In genomic region chr11:64434611-64435545, GRCm38 (mm10) we compare ENCODE assay signal across 8 mouse cellular contexts. TPM values are rescaled to one million over a fixed set of nuclear protein-coding genes. Genes with fewer than 3 reads are reported as not detected.
DNase-seq lines count a peak whose midpoint lies in the region; ATAC-seq and TF ChIP-seq lines count a peak whose summit lies in the region.

TSS of gene Hs3st3a1 (plus strand) at chr11:64435332.

- H3K36me3 ChIP-seq in embryonic facial prominence, embryonic 15.5 days, result no peaks in the 10 kb centered on the region
- no peaks in the 10 kb centered on the region for H3K36me3 ChIP-seq in heart, embryonic 12.5 days
- H3K36me3 ChIP-seq in kidney, embryonic 14.5 days (ENCODE audit: control insufficient read depth, insufficient read depth, low read length), result no peaks in the 10 kb centered on the region
- no peaks in the 10 kb centered on the region for H3K36me3 ChIP-seq in lung, embryonic 14.5 days (ENCODE audit: insufficient read depth)

- H3K4me2 ChIP-seq in embryonic facial prominence, embryonic 15.5 days (replicated peaks), result peak within 1 kb of the TSS; percentile 98
- H3K4me2 ChIP-seq in heart, embryonic 12.5 days, result peak within 1 kb of the TSS; percentile 97
- peak within 1 kb of the TSS; percentile 98 for H3K4me2 ChIP-seq in kidney, embryonic 14.5 days (replicated peaks; ENCODE audit: low read depth, low read length)
- H3K4me2 ChIP-seq in lung, embryonic 14.5 days, result peak within 1 kb of the TSS; percentile 88

- ATAC-seq in embryonic facial prominence, embryonic 15.5 days (ENCODE audit: insufficient number of reproducible peaks, low FRiP score, low TSS enrichment, low read depth), result peak; percentile 88
- peak; percentile 88 for ATAC-seq in heart, embryonic 12.5 days (ENCODE audit: insufficient number of reproducible peaks, low FRiP score)
- peak; percentile 92 for ATAC-seq in kidney, embryonic 14.5 days (ENCODE audit: low FRiP score, low TSS enrichment)
- ATAC-seq in lung, embryonic 14.5 days (ENCODE audit: insufficient read depth), result peak; percentile 90

- TF ChIP-seq CTCF in lung, embryonic 14.5 days (IDR thresholded peaks at IDR 0.05; ENCODE audit: low read depth), result no peak
- TF ChIP-seq CTCF in olfactory bulb, adult 2 months (IDR thresholded peaks at IDR 0.05; ENCODE audit: insufficient read depth, low read depth, low read length), result no peak

- H3K4me3 ChIP-seq in embryonic facial prominence, embryonic 15.5 days (replicated peaks), result peak within 1 kb of the TSS; percentile 58
- peak within 1 kb of the TSS; percentile 64 for H3K4me3 ChIP-seq in heart, embryonic 12.5 days
- peak within 1 kb of the TSS; percentile 62 for H3K4me3 ChIP-seq in kidney, embryonic 14.5 days (ENCODE audit: low read length)
- H3K4me3 ChIP-seq in lung, embryonic 14.5 days (ENCODE audit: low read depth, low read length), result peak within 1 kb of the TSS; percentile 55
- H3K4me3 ChIP-seq in olfactory bulb, adult 2 months (ENCODE audit: insufficient read depth, low read depth, low read length), result peak within 1 kb of the TSS; percentile 47

- H3K4me1 ChIP-seq in embryonic facial prominence, embryonic 15.5 days, result peaks cover 20% of the 10 kb centered on the region
- peaks cover 10% of the 10 kb centered on the region for H3K4me1 ChIP-seq in heart, embryonic 12.5 days (replicated peaks)
- H3K4me1 ChIP-seq in kidney, embryonic 14.5 days (ENCODE audit: control insufficient read depth, insufficient read depth, low read length), result no peaks in the 10 kb centered on the region; the same call in 1 of the 2 replicates
- H3K4me1 ChIP-seq in lung, embryonic 14.5 days (ENCODE audit: insufficient read depth), result no peaks in the 10 kb centered on the region
- peaks cover 20% of the 10 kb centered on the region for H3K4me1 ChIP-seq in olfactory bulb, adult 2 months (ENCODE audit: control insufficient read depth, insufficient read depth, low read length)

- peak within 1 kb of the TSS; percentile 76 for H3K27ac ChIP-seq in embryonic facial prominence, embryonic 15.5 days (replicated peaks)
- H3K27ac ChIP-seq in heart, embryonic 12.5 days (ENCODE audit: poor library complexity, severe bottlenecking), result peak within 1 kb of the TSS; percentile 30
- peak within 1 kb of the TSS; percentile 37; the same call in 1 of the 2 replicates for H3K27ac ChIP-seq in kidney, embryonic 14.5 days (ENCODE audit: low read depth, low read length)
- no peak within 1 kb of the TSS for H3K27ac ChIP-seq in lung, embryonic 14.5 days (ENCODE audit: low read depth)
- H3K27ac ChIP-seq in olfactory bulb, adult 2 months (ENCODE audit: insufficient read depth, low read depth, low read length), result peak within 1 kb of the TSS; percentile 19; the same call in 1 of the 2 replicates

- H3K27me3 ChIP-seq in embryonic facial prominence, embryonic 15.5 days, result peaks cover 8% of the 10 kb centered on the region
- peaks cover 25% of the 10 kb centered on the region for H3K27me3 ChIP-seq in heart, embryonic 12.5 days (replicated peaks)
- H3K27me3 ChIP-seq in kidney, embryonic 14.5 days (ENCODE audit: control insufficient read depth, insufficient read depth, low read length), result peaks cover 16% of the 10 kb centered on the region
- peaks cover 26% of the 10 kb centered on the region for H3K27me3 ChIP-seq in lung, embryonic 14.5 days (ENCODE audit: insufficient read depth, low read length)

- WGBS in embryonic facial prominence, embryonic 15.5 days, result under 1% methylated on average over 35 of the region's 36 CpGs
- under 1% methylated on average over 35 of the region's 36 CpGs for WGBS in heart, embryonic 12.5 days
- 1% methylated on average over 34 of the region's 36 CpGs for WGBS in kidney, embryonic 14.5 days
- under 1% methylated on average over 33 of the region's 36 CpGs for WGBS in lung, embryonic 14.5 days
- WGBS in olfactory bulb, adult 2 months, result 3% methylated on average over 35 of the region's 36 CpGs

- H3K9ac ChIP-seq in embryonic facial prominence, embryonic 15.5 days, result peak within 1 kb of the TSS; percentile 59
- H3K9ac ChIP-seq in heart, embryonic 12.5 days, result peak within 1 kb of the TSS; percentile 74
- peak within 1 kb of the TSS; percentile 75 for H3K9ac ChIP-seq in kidney, embryonic 14.5 days (ENCODE audit: low read depth, low read length)
- peak within 1 kb of the TSS; percentile 61 for H3K9ac ChIP-seq in lung, embryonic 14.5 days

- TF ChIP-seq POLR2A in olfactory bulb, adult 2 months (IDR thresholded peaks at IDR 0.05; ENCODE audit: insufficient read depth, low read depth, low read length), result no peak

- no peaks in the 10 kb centered on the region for H3K9me3 ChIP-seq in embryonic facial prominence, embryonic 15.5 days (replicated peaks)
- H3K9me3 ChIP-seq in heart, embryonic 12.5 days (replicated peaks), result no peaks in the 10 kb centered on the region
- no peaks in the 10 kb centered on the region for H3K9me3 ChIP-seq in kidney, embryonic 14.5 days (ENCODE audit: control insufficient read depth, low read length)
- no peaks in the 10 kb centered on the region for H3K9me3 ChIP-seq in lung, embryonic 14.5 days (ENCODE audit: low read depth, low read length)

- peak; percentile 41 for DNase-seq in right cerebral cortex, adult 18-20 months
- no peak for DNase-seq in right cerebral cortex, postnatal 4 days
- peak; percentile 76 for DNase-seq in lung, embryonic 14.5 days
- peak; percentile 14 for DNase-seq in urinary bladder, postnatal 25 days (ENCODE audit: low spot score)

RNA-seq across cellular contexts. Expression of gene Hs3st3a1, which starts in this region (rescaled TPM):
- 1.7 and 1.9 TPM in 2 replicates for polyA plus RNA-seq in embryonic facial prominence, embryonic 15.5 days (2015; fragmentation: Nextera tagmentation; extraction: Ambion mirVana)
- polyA plus RNA-seq in heart, embryonic 12.5 days (2016; fragmentation: Nextera tagmentation; extraction: Ambion mirVana), result 1.6 and 1.7 TPM in 2 replicates
- polyA plus RNA-seq in kidney, embryonic 14.5 days (2014; fragmentation: Nextera tagmentation; extraction: Ambion mirVana), result 2.4 and 3.1 TPM in 2 replicates
- 0.31 and 0.59 TPM in 2 replicates for polyA plus RNA-seq in lung, embryonic 14.5 days (2014; fragmentation: Nextera tagmentation; extraction: Ambion mirVana)
- not detected in 2 replicates for polyA plus RNA-seq in olfactory bulb, adult 2 months (2012; ENCODE audit: insufficient read depth, insufficient read length, low replicate concordance, missing spikeins)

Comparison
In these comparisons a context has a peak if more than half of its experiments do, and no peak if none do; other contexts are left out.
1. Peak in DNase-seq, ATAC-seq, H3K4me3 ChIP-seq, H3K9ac ChIP-seq and H3K4me2 ChIP-seq in lung, embryonic 14.5 days; RNA of the gene not detected or under 1 TPM.